In genomic region chr17:71259727-71260126, GRCm38 (mm10) we compare ENCODE assay signal across 9 mouse cellular contexts. TPM values are rescaled to one million over a fixed set of nuclear protein-coding genes. Genes with fewer than 3 reads are reported as not detected.
DNase-seq lines count a peak whose midpoint lies in the region; ATAC-seq and TF ChIP-seq lines count a peak whose summit lies in the region.
"Had no signal": no experiment of that assay in that cellular context is flagged by ENCODE, and none has a peak within 500 bp of the region (broad histone marks: within the 10 kb centered on the region; RNA-seq: fewer than 3 reads in every experiment).

No protein-coding gene starts in this region.

- DNase-seq in heart, adult 11 months = peak; percentile 96
- DNase-seq in heart, adult 8-10 months (ENCODE audit: low spot score) = no peak
- peak; percentile 66 for DNase-seq in gastrocnemius, adult 2 months
- DNase-seq in large intestine, adult 2 months (ENCODE audit: low read depth, low spot score) = peak; percentile 28
- no peak for DNase-seq in left cerebral cortex, adult 2 months (ENCODE audit: extremely low spot score in 1 of 2, low spot score in 2 of 2)
- DNase-seq in cerebellum, adult 9-11 months = no peak
- DNase-seq in frontal cortex, postnatal 25 days (ENCODE audit: low spot score in 2 of 2) = no peak
- DNase-seq: cerebellum, postnatal 36 days had no signal

- TF ChIP-seq CTCF in gastrocnemius, adult 2 months (IDR thresholded peaks at IDR 0.05) = no peak
- TF ChIP-seq CTCF in left cerebral cortex, adult 2 months (IDR thresholded peaks at IDR 0.05) = no peak

- H3K4me3 ChIP-seq in gastrocnemius, adult 2 months = no peak overlapping the region
- no peak overlapping the region for H3K4me3 ChIP-seq in left cerebral cortex, adult 2 months

- intact Hi-C loops in gastrocnemius, adult 2 months (cut with DNase I) = no loop called here
- intact Hi-C loops in left cerebral cortex, adult 2 months (cut with DNase I) = loop anchor here (5.0 kb wide), 1 partner anchor 48 kb away; no protein-coding TSS in a partner anchor

- H3K27ac ChIP-seq in gastrocnemius, adult 2 months = no peak overlapping the region
- H3K27ac ChIP-seq in left cerebral cortex, adult 2 months = no peak overlapping the region

- ATAC-seq in monocyte, adult 5-6 weeks (replicated peaks; ENCODE audit: insufficient number of reproducible peaks, low FRiP score, low TSS enrichment, poor library complexity, severe bottlenecking) = peak; percentile 59

- 29% methylated on average over 11 of the region's 11 CpGs for WGBS in large intestine, adult 2 months

RNA-seq across cellular contexts. Expression of gene Emilin2, which starts 52.1 kb away (rescaled TPM):
- total RNA-seq in heart, adult 8-10 months (2022) = 10 to 100 TPM; 25.3 to 46.2 (median 41.1) TPM
- 1 to 10 TPM; 3.9 to 8.6 TPM for total RNA-seq in gastrocnemius, adult 2 months (2021)
- 0.84 and 0.91 TPM in 2 replicates for polyA plus RNA-seq in large intestine, adult 2 months (2012; rRNA removed)
- total RNA-seq in monocyte, adult 5-6 weeks (2017) = 184 to 329 TPM (median 319 TPM) in 3 replicates
- total RNA-seq in left cerebral cortex, adult 2 months (2021) = 1 to 10 TPM; 1.7 to 2.0 TPM

Comparison
In these comparisons a context has a peak if more than half of its experiments do, and no peak if none do; other contexts are left out.
1. DNase-seq: peak in heart, adult 11 months (single experiment), gastrocnemius, adult 2 months (single experiment) and large intestine, adult 2 months (single experiment); none in heart, adult 8-10 months (single experiment), left cerebral cortex, adult 2 months (0 of 2), cerebellum, adult 9-11 months (single experiment) and frontal cortex, postnatal 25 days (0 of 2).